Mouse (Mus musculus) testis, adult 2 months (tissue): ENCODE results near the gene Vps18.

Experiments
- CTCF ChIP-seq: fragments of 200-500 bp; IDR thresholded peaks from 2 replicates; pipeline ENCODE4 v1.5.1; 2012; ENCODE audit warnings: low read depth, mild to moderate bottlenecking, inconsistent platforms, low read length, moderate library complexity; ENCODE audit not compliant: control insufficient read depth, insufficient read depth, insufficient replicate concordance
- POLR2A ChIP-seq: fragments of 200-500 bp; IDR thresholded peaks from 2 replicates; pipeline ENCODE4 v1.6.1; 2012; ENCODE audit warnings: low read depth, mild to moderate bottlenecking, inconsistent platforms, low read length, moderate library complexity; ENCODE audit not compliant: control insufficient read depth

- TF ChIP-seq CTCF, result no peak
- no peak for TF ChIP-seq POLR2A
These were observed 29.6 kb downstream of the Vps18 start for GRCm38 (mm10) chr2:119318043-119318710.
